Mouse (Mus musculus) neural tube, embryonic 14.5 days (tissue): ENCODE measurements around the gene Panx3. TPM values are rescaled to one million over a fixed set of nuclear protein-coding genes. Genes with fewer than 3 reads are reported as not detected.

Source experiments
- ATAC-seq: fragments of 200-750 bp; cut with Nextera tagmentation; 2 replicates; pipeline ENCODE4 v1.8.0; 2017; ENCODE audit warnings: low read depth, mild to moderate bottlenecking, moderate TSS enrichment, moderate library complexity
- H3K27ac ChIP-seq: fragments of 300-500 bp; sonication (generic); 2 replicates; pipeline ENCODE4 v1.5.1; 2014; ENCODE audit warnings: low read depth, mild to moderate bottlenecking, control low read depth, low read length, moderate library complexity, mixed read lengths
- H3K27me3 ChIP-seq: fragments of 300-500 bp; sonication (generic); 2 replicates; pipeline ENCODE4 v1.6.1; 2014; ENCODE audit warnings: low read length; ENCODE audit not compliant: control insufficient read depth, insufficient read depth
- H3K36me3 ChIP-seq: fragments of 300-500 bp; sonication (generic); 2 replicates; pipeline ENCODE4 v1.6.1; 2014; ENCODE audit warnings: low read length, mixed read lengths; ENCODE audit not compliant: control insufficient read depth, insufficient read depth
- H3K4me1 ChIP-seq: fragments of 300-500 bp; sonication (generic); 2 replicates; pipeline ENCODE4 v1.6.1; 2014; ENCODE audit warnings: low read length; ENCODE audit not compliant: control insufficient read depth, insufficient read depth
- H3K4me2 ChIP-seq: fragments of 300-500 bp; sonication (generic); 2 replicates; pipeline ENCODE4 v1.6.1; 2014; ENCODE audit warnings: mild to moderate bottlenecking, low read depth, low read length, control low read depth
- H3K4me3 ChIP-seq: fragments of 300-500 bp; sonication (generic); 2 replicates; pipeline ENCODE4 v1.5.1; 2014; ENCODE audit warnings: low read depth, low read length, control low read depth, mixed read lengths
- H3K9ac ChIP-seq: fragments of 300-500 bp; sonication (generic); replicated peaks from 2 replicates; pipeline ENCODE4 v1.6.1; 2014; ENCODE audit warnings: low read depth, mild to moderate bottlenecking, control low read depth, low read length, mixed read lengths
- H3K9me3 ChIP-seq: fragments of 300-500 bp; sonication (generic); 2 replicates; pipeline ENCODE4 v1.6.1; 2016; ENCODE audit warnings: low read length; ENCODE audit not compliant: control insufficient read depth
- WGBS: fragments of 180-500 bp; shearing (Covaris S2); extraction: QIAGEN DNeasy Blood & Tissue Kit; methylation state at CpG from one replicate; pipeline ENCODE4 v1.1.7; 2014; 5-methylcytosine and 5-hydroxymethylcytosine counted together
- polyA plus RNA-seq: library from polyadenylated mRNA; unstranded; fragments of >200 nt; fragmentation: Nextera tagmentation; extraction: Ambion mirVana; gene quantifications from 2 replicates; pipeline ENCODE4 v1.2.1, GENCODE M21; 2014

Panx3 gene
- polyA plus RNA-seq, 1 experiment from 2014 or later = not detected

- Histone ChIP-seq H3K4me2 (no peak overlapping the region), H3K9me3 (no peaks in the 10 kb centered on the region), H3K36me3 (no peaks in the 10 kb centered on the region), H3K27me3 (no peaks in the 10 kb centered on the region), H3K9ac (no peak overlapping the region), H3K4me1 (no peaks in the 10 kb centered on the region), H3K27ac (no peak overlapping the region), H3K4me3 (no peak overlapping the region)
- 76% methylated on average over 7 of the region's 7 CpGs for WGBS
- no peak for ATAC-seq
Observed at GRCm38 (mm10) chr9:37666045-37666444, 3.0 kb downstream of the Panx3 start.

GRCm38 (mm10) chr9:37664604-37665003, 4.4 kb downstream of the Panx3 start:
- 87% methylated on average over 2 of the region's 2 CpGs for WGBS
- Histone ChIP-seq H3K4me1 (no peaks in the 10 kb centered on the region), H3K27me3 (no peaks in the 10 kb centered on the region), H3K9ac (no peak overlapping the region), H3K36me3 (no peaks in the 10 kb centered on the region), H3K9me3 (no peaks in the 10 kb centered on the region), H3K4me3 (no peak overlapping the region), H3K27ac (no peak overlapping the region), H3K4me2 (no peak overlapping the region)
- no peak for ATAC-seq

- H3K4me3 ChIP-seq = no peak overlapping the region
- H3K4me2 ChIP-seq = no peak overlapping the region
- no peaks in the 10 kb centered on the region for H3K27me3 ChIP-seq
- H3K36me3 ChIP-seq = no peaks in the 10 kb centered on the region
- WGBS = 97% methylated on average over 1 of the region's 1 CpGs
- no peaks in the 10 kb centered on the region for H3K9me3 ChIP-seq
- no peak overlapping the region for H3K9ac ChIP-seq
- no peak overlapping the region for H3K27ac ChIP-seq
- no peaks in the 10 kb centered on the region for H3K4me1 ChIP-seq
- no peak for ATAC-seq
Observed at GRCm38 (mm10) chr9:37663210-37663609, 5.8 kb downstream of the Panx3 start.

GRCm38 (mm10) chr9:37659413-37659812, 9.6 kb downstream of the Panx3 start:
- Histone ChIP-seq H3K4me1 (no peaks in the 10 kb centered on the region; the same call in 1 of the 2 replicates), H3K4me2 (no peak overlapping the region), H3K9me3 (no peaks in the 10 kb centered on the region), H3K27me3 (no peaks in the 10 kb centered on the region), H3K36me3 (no peaks in the 10 kb centered on the region; the same call in 1 of the 2 replicates), H3K27ac (no peak overlapping the region), H3K4me3 (no peak overlapping the region), H3K9ac (no peak overlapping the region)
- 81% methylated on average over 6 of the region's 6 CpGs for WGBS
- no peak for ATAC-seq

GRCm38 (mm10) chr9:37656931-37657481, 12.0 kb downstream of the Panx3 start, which contains the start of gene Tbrg1:
Gene Tbrg1 (minus strand): TSS chr9:37657312.
- Histone ChIP-seq H3K27ac (peak within 1 kb of the TSS; percentile 71), H3K36me3 (peaks cover 13% of the 10 kb centered on the region; the same call in 1 of the 2 replicates)
- under 1% methylated on average over 36 of the region's 36 CpGs for WGBS

GRCm38 (mm10) chr9:37656439-37656881, 12.6 kb downstream of the Panx3 start:
- Histone ChIP-seq H3K36me3 (peaks cover 13% of the 10 kb centered on the region; the same call in 1 of the 2 replicates), H3K9ac (peak overlapping the region; percentile 64), H3K4me2 (peak overlapping the region; percentile 48), H3K4me3 (peak overlapping the region; percentile 74), H3K27me3 (no peaks in the 10 kb centered on the region), H3K9me3 (no peaks in the 10 kb centered on the region), H3K4me1 (no peaks in the 10 kb centered on the region; the same call in 1 of the 2 replicates), H3K27ac (no peak overlapping the region)
- WGBS = 3% methylated on average over 10 of the region's 10 CpGs
- peak; percentile 16 for ATAC-seq

More at GRCm38 (mm10) chr9:37656931-37657481, 12.0 kb downstream of the Panx3 start, which contains the start of gene Tbrg1:
- Histone ChIP-seq H3K4me2 (peak within 1 kb of the TSS; percentile 48), H3K9me3 (no peaks in the 10 kb centered on the region), H3K4me3 (peak within 1 kb of the TSS; percentile 74), H3K27me3 (no peaks in the 10 kb centered on the region), H3K4me1 (no peaks in the 10 kb centered on the region; the same call in 1 of the 2 replicates), H3K9ac (peak within 1 kb of the TSS; percentile 64)
- peak; percentile 95 for ATAC-seq

- peaks cover 17% of the 10 kb centered on the region; the same call in 1 of the 2 replicates for H3K36me3 ChIP-seq
- H3K27me3 ChIP-seq = no peaks in the 10 kb centered on the region
- no peak overlapping the region for H3K9ac ChIP-seq
- no peak overlapping the region for H3K27ac ChIP-seq
- 73% methylated on average over 8 of the region's 8 CpGs for WGBS
- H3K4me1 ChIP-seq = no peaks in the 10 kb centered on the region; the same call in 1 of the 2 replicates
- ATAC-seq = no peak
- peak overlapping the region; percentile 74 for H3K4me3 ChIP-seq
- peak overlapping the region; percentile 48 for H3K4me2 ChIP-seq
- H3K9me3 ChIP-seq = no peaks in the 10 kb centered on the region
Observed at GRCm38 (mm10) chr9:37655961-37656360, 13.1 kb downstream of the Panx3 start.

GRCm38 (mm10) chr9:37653836-37654235, 15.2 kb downstream of the Panx3 start:
- 91% methylated on average over 5 of the region's 5 CpGs for WGBS
- Histone ChIP-seq H3K27ac (no peak overlapping the region), H3K27me3 (no peaks in the 10 kb centered on the region), H3K4me3 (no peak overlapping the region), H3K4me2 (no peak overlapping the region), H3K9me3 (no peaks in the 10 kb centered on the region), H3K4me1 (no peaks in the 10 kb centered on the region; the same call in 1 of the 2 replicates), H3K36me3 (peaks cover 35% of the 10 kb centered on the region), H3K9ac (no peak overlapping the region)
- no peak for ATAC-seq

GRCm38 (mm10) chr9:37650639-37651038, 18.4 kb downstream of the Panx3 start:
- no peaks in the 10 kb centered on the region for H3K4me1 ChIP-seq
- no peak for ATAC-seq
- H3K27ac ChIP-seq = no peak overlapping the region
- no peak overlapping the region for H3K9ac ChIP-seq
- over 99% methylated on average over 5 of the region's 5 CpGs for WGBS
- no peak overlapping the region for H3K4me3 ChIP-seq
- no peaks in the 10 kb centered on the region for H3K9me3 ChIP-seq
- H3K36me3 ChIP-seq = peaks cover 40% of the 10 kb centered on the region
- H3K4me2 ChIP-seq = no peak overlapping the region
- H3K27me3 ChIP-seq = no peaks in the 10 kb centered on the region
